Mouse (Mus musculus) monocyte, adult 5-6 weeks (primary cell): ENCODE results near the gene Rpl6. TPM values are rescaled to one million over a fixed set of nuclear protein-coding genes. Genes with fewer than 3 reads are reported as not detected.
"Not testable (repeated sequence)": the region's sequence is repeated elsewhere in the genome, so short reads cannot be mapped to it uniquely, and the experiment has no call there.

Experiments used
- ATAC-seq: fragments of 153-309, 156-312 bp; replicated peaks from 2 replicates; pipeline ENCODE4 v1.8.0; 2017; ENCODE audit warnings: mild to moderate bottlenecking; ENCODE audit not compliant: low TSS enrichment, insufficient number of reproducible peaks, severe bottlenecking, poor library complexity, low FRiP score
- total RNA-seq: library from RNA; stranded (forward); fragments of 200-1000, 200-491, 200-594 nt; gene quantifications from 3 replicates; pipeline ENCODE4 v1.2.3, GENCODE M21; 2017

Gene Rpl6
- total RNA-seq, 1 experiment from 2014 or later, result 613 TPM

DNA sequence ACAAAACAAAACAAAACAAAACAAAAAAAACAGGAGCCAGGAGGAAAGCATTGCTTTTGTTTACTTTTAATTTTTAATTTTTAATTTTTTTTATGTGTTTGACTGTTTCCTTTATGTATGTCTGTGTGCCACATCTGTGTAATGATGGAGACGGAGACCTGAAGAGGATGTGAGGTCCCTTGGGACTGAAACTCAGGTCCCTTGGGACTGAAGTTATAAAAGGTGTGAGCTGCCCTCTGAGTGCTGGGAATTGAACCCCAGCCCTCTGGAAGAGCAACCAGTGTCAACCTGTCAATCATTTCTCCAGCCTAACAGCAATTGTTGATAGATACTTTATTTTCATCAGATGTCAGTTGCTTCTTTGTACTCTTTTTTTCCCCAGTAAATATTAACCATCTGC, 14.9 kb downstream of the Rpl6 start:
- no peak for ATAC-seq

DNA sequence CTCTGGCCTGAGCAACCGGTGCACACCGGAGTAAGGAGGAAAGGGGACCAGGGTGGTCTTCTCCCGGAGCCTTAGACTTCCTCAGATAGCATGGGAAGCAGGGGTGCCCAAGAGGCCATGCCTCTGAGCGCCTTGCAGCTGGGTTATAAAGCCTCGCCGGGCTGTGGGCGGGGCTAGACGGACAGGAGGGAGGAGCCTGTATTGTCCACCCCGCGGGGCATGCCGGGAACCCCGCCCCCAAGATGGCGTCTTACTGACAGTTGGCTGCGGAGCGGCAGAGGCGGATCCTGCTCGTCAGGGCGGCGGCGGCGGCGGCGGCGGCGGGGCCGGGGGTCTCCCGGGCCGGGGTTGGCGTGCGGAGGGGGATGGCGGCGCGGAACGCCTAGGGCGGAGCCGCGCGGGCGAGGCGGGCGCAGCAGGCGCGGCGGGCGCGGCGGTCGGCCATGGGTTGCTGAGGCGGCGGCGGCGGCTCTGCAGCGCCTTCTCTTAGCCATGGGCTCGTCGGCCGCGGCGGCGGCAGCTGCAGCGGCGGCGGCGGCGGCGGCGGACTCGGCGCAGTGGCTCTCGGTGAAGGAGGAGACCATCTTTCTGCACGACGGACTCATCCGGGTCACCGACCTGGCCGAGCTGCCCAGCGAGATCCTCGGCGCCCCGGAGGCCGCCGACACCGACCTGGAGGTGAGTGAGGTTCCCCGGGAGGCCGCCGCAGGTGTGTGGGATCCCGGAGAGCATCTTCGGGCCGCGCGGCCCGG, 15.9 kb downstream of the Rpl6 start, which contains the start of gene Hectd4:
TSS of gene Hectd4 (plus strand) at position 240 of the 752 bp plus-strand sequence.
- peak; percentile 99 for ATAC-seq

DNA sequence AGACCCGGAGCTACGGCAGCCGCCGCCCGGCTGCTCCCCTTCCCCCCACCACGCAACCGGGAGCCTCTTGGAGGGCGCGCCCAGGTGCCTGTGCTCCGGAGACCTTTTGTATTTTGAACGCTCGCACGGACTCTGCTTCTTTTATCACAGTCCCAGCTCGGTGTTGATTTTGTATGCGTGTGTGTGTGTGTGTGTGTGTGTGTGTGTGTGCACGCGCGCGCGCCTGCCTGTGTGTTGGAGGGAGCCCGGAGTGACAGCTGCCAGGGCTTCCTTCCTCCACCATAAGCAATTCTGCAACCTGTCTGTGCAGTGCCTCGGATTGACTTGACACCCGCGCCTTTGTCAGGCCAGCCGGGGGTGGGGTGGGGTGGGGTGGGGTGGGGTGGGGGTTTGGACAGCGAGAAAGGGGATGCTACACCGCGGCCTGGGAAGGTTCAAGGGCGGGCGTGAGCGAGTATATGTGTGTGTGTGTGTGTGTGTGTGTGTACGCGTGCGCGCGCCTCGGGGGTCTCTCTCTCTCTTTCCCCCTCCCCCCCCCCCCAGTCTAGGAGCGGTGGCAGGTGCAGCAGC, 16.5 kb downstream of the Rpl6 start:
- ATAC-seq, result no peak

DNA sequence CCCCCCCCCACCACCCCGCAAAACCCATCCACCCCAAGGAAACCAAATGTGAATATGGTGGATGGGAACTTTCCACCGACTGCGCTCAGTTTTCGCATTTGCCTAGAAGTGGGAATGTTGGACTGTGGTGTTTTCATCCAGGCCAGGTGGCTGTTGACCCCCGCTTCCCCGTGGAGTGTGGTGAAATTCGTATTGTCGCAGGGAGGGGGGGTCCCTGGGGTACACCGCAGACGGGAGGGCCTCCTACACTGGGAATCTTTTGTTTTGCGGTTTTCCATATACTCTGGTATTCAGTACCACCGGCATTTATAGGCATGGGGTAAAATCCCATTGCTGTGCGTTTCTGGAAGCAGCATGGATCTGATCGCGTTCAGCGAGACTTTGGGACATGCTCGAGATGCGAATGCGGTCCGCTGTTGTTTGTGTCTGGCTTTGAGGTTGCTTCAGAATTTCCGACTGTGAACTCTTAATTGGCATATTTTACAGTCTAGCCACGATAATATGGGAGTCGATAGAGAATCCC, 17.1 kb downstream of the Rpl6 start:
- no peak for ATAC-seq

DNA sequence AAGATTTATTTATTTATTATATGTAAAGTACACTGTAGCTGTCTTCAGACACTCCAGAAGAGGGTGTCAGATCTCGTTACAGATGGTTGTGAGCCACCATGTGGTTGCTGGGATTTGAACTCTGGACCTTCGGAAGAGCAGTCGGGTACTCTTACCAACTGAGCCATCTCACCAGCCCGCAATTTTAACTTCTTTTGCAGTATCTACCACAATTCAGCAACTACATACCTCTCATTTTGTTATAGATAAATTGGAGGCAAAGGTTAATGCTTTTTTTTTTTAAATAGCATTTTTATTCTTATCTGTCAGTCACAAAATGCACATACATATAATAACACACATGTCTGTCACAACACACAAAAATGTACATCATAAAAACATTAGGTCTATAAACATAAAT, 19.7 kb downstream of the Rpl6 start:
- ATAC-seq, result not testable (repeated sequence)

DNA sequence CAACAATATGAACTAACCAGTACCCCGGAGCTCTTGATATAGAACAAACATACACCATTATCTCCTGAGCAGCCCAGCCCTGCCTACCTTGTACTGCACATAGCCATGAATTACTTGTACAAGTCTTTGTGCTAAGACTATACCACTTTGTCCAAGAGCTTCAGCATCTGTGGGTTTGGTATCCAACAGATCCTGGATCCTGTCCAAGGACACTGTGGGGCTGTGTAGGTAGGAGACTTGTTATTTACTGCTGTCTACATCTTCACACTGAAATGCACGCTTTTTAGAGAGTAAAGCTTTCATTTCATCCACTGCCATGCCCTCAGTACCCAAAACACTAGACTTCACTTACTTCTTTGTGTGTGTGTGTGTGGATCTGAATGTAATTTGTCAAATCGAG, 20.6 kb downstream of the Rpl6 start:
- ATAC-seq, result no peak

DNA sequence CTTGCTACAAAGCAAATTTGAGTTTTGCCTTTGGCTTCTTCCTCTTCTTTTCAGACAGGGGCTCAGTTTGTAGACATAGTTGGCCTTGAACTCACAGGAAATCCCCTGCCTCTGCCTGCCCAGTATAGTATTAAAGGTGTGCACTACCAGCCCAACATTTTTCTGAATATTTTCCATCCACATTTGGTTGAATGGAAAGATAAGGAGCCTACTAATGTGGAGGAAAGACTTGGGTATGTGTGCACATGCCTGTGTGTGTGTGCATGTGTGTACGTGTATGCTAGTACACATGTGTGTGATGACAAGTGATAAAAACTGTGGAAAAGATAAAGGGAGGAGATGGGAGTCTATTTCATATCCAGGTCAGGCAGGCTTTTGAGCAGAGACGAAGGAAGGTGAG, 21.6 kb downstream of the Rpl6 start:
- no peak for ATAC-seq

DNA sequence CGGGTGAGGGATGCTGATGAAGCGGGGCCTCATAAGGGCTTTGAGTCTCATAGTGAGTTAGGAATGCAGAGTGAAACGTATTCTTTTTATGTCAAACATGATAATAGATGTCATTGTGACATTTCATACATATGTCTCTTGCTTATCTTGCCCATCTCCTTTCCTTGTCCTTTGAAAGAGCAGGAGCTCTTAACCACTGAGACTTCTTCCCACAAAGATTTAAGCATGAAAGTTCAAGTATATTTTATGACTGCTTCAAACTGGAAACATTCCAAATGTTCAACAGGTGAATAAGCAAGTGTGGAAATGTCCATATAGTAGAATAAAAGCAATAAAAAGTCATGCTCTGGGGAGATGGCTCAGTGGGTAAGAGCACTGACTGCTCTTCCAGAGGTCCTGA, 22.1 kb downstream of the Rpl6 start:
- ATAC-seq, result no peak

DNA sequence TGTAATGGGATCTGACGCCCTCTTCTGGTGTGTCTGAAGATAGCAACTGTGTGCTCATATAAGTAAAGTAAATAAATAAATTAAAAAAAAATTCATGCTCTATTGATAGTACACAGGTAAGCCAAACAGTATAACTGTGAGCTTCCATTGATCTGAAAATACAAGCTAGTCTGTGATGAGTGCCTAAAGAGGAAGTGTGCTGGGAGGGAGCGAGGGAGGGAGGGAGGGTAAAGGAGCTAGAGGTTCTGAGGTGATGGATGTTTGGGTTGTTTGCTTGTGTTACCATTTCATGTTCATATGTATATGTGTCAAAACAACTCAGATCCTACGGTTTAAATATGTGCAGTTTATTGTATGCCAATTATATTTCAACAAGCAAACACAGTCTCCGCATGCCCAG, 22.6 kb downstream of the Rpl6 start:
- 0 out of 2 replicates have a peak, but pooled peaks have one; percentile 31 for ATAC-seq

DNA sequence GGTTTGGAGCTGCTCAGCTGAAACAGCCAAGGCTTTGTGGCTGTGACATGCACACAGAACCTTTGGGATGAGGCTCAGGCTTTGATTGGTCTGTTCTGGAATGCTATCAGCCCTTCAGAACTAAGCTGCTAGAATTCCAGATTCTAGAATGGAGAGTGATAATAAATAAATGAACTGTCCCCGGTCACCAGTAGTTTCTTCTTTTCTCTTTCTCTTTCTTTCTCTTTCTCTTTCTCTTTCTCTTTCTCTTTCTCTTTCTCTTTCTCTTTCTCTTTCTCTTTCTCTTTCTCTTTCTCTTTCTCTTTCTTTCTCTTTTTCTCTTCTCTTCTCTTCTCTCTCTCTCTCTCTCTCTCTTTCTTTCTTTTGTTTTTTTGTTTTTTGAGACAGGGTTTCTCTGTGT, 23.0 kb downstream of the Rpl6 start:
- ATAC-seq, result not testable (repeated sequence)

DNA sequence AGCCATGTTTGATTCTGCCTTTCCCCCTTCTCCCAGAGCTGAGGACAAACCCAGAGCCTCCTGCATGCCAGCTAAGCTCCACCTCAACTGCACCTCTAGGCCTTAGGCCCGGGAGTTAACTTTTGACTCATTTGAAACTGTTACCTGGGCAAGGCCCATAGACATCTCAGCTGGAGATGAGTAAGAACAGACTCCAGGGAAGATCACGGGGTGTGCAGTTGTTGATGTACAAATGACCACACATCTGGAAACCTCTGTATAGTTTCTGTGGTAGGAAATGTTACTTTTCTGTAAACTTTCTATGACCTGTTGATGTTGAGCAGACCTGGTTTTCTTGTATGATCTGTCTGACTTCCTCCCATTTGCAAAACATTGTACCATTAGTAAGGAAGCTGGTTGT, 24.9 kb downstream of the Rpl6 start:
- no peak for ATAC-seq

DNA sequence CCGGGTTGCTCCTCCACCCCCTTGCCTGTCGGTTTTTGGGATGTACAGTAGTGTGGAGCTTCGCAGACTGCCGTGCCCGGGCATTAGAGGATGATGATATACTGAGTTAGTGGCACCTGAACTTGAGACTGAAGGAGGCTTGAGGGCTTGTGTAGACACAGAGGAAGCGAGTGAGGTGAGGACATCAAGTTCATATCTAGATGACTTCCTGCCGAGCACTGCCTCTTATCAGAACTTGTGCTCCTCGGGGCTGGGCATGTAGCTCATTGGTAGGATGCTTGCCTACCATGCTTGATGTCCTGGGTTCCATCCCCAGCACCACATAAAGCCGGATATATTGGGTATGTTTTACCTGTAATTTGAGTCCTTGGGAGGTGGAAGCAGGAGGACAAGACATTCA, 26.5 kb downstream of the Rpl6 start:
- ATAC-seq, result no peak

DNA sequence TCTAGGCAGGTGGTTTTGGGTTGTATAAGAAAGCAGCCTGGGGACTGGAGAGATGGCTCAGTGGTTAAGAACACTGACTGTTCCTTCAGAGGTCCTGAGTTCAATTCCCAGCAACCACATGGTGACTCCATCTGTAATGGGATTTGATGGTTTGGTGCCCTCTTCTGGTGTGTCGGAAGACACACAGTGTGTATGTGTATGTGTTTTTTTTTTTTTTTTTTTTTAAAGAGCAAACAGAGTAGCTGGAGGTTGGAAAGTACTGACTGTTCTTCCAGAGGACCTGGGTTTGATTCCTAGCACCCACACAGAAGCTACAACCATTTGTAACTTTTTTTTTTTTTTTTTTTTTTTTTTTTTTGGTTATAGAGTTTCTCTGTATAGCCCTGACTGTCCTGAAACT, 28.5 kb downstream of the Rpl6 start:
- no peak for ATAC-seq

DNA sequence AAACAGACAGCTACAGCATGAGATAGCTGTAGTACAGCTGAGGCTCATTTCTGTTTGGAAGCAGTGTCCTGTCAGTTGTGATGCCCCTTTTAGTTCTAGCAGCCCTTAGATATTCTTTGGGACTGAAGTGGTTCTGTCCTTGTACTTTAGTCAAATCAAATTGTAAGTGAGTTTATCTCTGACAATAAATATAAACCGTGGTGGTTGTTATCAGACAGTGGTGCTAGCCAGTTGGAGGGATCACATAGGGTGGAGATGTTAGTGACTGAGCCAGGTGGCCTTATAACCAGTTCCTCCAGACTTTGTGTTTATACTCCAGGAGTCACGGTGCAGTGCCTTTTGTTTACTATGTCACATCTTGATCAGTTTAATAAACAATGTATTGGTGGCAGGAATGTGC, 29.4 kb downstream of the Rpl6 start:
- no peak for ATAC-seq

DNA sequence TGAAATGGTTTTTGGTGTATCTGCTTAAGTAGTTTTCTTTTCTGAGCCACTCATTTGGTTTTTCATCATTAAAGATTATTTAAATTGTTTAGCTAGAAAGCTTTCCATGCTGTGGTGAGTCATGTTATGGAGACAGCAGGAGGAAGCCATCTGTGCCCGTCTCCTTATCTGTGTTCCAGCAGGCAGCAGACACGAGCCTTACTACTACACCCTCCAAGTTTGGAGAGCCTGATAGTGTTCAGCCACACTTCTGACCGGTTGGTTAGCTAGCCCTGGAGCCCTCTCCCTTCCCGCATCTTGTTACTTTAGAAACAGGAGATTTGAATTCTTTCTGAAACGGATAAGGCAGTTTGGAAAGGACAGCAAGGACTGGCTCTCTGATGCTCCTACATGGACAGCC, 31.9 kb downstream of the Rpl6 start:
- ATAC-seq, result no peak

DNA sequence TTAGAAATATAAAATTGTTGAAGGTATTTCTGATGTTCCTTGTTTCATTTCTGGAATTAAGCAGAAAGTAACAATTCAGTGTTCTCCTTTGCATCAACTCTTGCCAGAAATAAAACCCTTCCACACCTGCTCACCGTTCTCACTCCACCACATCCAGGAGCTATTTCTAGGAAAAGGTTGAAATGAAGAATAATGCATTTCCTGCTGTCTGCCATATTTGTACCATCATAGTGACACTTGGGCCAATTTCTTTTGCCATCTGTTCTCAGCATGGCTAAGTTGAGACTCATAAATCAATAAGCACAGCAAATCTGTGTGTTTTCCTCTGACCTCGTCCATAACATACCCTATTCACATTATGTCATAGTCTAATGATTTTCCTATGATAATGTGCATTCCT, 33.9 kb downstream of the Rpl6 start:
- no peak for ATAC-seq

DNA sequence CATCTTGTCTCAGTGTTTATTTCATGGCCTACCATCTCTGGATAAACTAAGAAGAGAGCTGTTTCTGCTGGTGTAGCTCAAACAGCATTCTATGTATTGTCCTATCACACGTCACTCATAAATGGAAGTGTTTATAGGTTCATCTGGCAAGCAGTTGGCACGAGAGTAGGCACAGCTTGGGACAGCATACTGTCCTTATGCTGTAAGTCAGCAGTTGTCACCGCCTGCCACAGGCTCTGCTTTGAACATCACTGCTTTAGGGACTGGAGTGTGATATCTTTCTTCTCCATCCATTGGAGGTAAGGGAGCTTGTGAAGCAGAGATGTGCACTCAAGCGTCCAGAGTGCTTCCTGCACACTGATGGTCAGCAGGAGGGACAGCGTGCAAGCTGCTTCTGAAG, 35.6 kb downstream of the Rpl6 start:
- ATAC-seq, result no peak

DNA sequence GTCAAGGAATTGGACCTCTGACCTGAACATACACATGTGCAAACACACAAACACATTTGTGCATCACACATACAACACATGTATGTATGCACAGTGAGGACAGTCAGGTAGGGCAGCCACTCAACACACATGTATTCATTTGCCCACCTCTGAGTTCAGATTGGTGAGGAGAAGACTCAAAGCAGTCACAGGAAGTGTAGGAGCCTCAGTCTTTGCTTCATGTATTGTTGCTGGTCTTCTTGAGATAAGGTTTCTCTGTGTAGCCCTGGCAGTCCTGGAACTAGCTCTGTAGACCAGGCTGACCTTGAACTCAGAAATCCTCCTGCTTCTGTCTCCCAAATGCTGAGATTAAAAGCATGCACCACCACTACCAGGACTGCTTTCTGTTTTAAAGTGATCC, 36.9 kb downstream of the Rpl6 start:
- ATAC-seq, result no peak

DNA sequence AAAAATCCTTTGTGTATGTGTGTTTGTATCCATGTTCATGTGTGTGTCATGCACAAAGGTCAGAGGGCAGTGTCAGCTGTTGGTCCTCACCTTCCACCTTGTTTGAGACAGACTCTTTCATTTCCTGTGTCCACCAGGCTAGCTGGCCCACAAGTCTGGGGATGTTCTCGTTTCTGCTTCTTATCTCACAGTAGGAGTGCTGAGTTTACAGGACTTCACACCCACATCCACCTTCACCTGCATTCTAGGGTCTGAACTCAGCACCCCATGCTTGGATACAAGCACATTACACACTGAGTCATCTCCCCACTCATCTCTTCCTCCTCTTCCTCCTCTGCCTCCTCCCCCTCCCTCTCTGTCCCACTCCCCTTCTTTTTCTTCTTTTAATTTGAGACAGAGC, 38.0 kb downstream of the Rpl6 start:
- ATAC-seq, result no peak

DNA sequence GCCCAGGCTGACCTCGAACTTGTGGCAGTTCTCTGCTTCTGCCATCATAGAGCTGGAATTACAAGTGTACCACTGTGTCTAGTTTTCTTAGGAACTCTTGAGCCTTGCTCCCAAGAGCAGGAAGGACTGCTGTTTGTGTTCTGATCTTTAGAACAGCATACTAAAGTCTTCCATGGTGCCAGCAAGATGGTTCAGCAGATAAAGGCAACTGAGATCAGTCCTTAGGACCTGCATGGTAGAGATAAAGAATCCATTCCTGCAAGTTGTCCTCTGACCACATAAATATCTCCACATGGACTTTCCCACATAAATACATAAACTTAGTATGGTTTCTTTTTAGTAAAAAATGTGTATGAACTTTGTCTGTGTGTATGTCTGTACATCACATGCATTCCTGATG, 38.4 kb downstream of the Rpl6 start:
- ATAC-seq, result no peak
